Mouse (Mus musculus) right cerebral cortex, adult 2 months (tissue): Measurements from ENCODE around the gene Ephb2.

ENCODE experiments used
- DNase-seq, 2 experiments: peaks; one replicate each; pipeline ENCODE4 v3.0.0; 2021 to 2022; ENCODE audit warnings: low spot score in 2 of 2

Gene Ephb2

GRCm38 (mm10) chr4:136761713-136762380, 73.9 kb downstream of the Ephb2 start:
- DNase-seq = no peak

- no peak for DNase-seq
Measured at GRCm38 (mm10) chr4:136760882-136761281, 74.9 kb downstream of the Ephb2 start.

- DNase-seq = no peak
Measured at GRCm38 (mm10) chr4:136757096-136757495, 78.7 kb downstream of the Ephb2 start.

GRCm38 (mm10) chr4:136756486-136756885, 79.3 kb downstream of the Ephb2 start:
- no peak for DNase-seq

- peak; percentile 37 to 43 for DNase-seq
Measured at GRCm38 (mm10) chr4:136755364-136755811, 80.4 kb downstream of the Ephb2 start.

DNA sequence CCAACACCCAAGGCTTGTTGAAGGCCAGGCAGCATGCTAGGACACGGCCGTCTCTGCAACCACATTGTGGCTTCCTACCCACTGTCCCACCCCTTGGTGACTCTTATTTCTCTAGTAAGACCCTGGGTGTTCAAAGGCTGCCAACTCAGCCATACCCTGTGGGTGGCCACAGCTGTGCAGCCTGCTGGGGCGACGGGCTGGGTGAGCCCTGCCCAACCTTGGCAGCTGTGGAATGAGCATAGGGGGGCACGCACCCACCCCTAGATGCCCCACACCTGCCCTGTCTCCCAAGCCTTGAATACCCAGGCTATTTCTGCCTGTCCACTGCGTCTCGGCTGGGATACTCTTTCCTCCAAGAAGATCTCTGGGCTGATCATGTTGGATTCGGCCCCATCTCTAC, 81.5 kb downstream of the Ephb2 start:
- no peak for DNase-seq

DNA sequence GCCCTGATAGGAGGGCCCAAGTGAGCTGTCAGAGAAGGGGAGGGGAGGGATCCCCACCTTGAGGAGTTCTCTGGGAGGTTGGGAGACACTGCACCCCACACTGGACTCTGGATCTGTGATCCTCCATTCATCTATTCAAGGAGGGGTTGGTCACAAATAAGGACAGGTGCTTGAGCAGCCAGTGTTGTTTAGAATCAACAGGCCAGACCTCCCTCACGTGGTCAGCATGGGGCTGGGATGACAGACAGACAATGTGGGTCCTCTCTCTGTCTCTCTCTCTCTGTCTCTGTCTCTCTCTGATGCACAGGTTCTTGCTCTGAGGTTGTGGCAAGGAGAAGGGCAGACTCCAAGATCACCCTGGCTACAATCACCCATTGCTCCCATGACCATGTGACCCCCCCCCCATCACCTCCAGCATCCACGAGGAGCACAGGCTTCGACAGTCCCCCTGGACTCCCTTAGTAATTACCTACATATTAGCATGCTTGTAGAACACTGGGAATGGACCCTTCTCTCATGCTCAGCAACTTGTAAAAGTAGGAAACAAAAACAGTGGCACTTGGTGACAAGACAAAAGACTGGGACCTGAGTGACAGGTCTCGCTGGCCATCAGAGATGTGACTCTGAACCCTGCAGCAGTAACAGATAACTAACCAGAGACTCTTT, 84.3 kb downstream of the Ephb2 start:
- DNase-seq = no peak

DNA sequence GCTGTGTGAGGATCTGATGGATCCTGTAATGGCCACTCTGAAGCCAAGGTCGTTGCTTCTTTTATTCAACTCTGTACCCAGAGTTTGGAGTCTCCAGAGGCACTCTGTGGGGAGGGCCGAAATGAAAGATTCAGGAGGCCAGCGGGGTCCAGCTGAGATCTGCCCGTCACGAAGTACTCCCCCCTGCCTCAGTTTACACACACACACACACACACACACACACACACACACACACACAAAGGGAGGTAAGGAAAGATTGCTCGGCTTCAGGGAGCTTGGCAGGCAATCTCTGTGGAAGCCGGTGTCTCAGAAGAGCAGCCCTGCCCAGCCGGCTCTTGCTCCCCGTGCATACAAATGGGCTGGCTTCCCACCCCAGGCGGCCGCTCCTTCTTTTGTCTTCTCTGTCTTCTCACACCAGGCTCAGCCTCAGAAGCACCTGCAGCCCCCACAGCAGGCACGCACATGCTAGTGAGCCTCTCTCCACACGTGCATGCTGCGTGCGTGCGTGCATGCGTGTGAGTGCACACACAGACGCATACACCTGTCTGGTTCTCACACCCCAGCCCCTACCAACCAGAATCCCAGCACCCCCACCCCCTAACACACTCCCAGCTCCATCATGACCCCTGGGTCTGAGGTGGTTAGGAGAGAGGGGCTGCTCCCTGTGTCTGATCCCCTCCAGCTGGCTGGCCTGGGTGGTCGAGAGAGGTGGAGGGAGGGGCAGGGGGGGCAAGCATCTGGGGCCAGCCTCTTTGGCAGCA, 85.0 kb downstream of the Ephb2 start:
- no peak for DNase-seq

GRCm38 (mm10) chr4:136749851-136750577, 85.8 kb downstream of the Ephb2 start:
- DNase-seq = peak; percentile 40 to 45

DNA sequence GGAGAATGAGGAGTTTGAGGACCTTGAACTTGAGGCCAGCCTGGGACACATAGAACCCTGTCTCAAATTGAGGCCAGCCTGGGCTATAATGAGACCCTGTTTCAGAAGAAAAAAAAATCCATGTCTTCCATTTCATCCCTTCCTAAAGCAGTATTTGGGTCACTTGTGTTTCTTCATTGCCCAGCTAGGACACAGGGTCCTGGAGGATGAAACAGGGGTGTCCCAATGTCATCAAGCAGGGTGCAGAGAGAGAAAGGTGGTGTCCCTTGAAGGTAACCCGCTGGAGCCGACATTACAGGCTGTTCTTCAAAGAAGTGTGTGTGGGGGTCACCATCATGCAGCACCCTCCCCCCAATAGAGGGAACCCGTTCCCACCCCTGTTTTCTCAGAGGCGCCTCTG, 86.4 kb downstream of the Ephb2 start:
- DNase-seq = no peak

- no peak for DNase-seq
Measured at GRCm38 (mm10) chr4:136748842-136749392, 86.9 kb downstream of the Ephb2 start.

DNA sequence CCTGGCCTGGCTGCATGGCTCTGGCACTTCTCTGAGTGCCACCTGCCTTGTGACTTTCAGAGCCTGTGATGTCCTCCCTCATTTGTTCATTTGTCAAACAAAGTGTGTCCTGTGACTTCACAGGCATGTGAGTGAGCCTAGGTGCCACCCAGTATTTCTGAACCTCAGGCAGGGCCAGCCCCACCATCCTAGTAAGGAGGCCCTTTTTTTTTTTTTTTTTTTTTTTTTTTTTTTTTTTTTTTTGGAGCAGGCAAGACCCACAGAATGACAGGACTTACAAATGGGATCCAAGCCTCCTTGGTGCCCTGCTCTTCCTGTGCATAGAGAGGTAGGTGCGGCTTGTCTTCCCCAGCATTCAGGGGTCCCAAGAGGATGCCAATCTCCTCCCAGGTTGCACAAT, 89.3 kb downstream of the Ephb2 start:
- DNase-seq = no peak

DNA sequence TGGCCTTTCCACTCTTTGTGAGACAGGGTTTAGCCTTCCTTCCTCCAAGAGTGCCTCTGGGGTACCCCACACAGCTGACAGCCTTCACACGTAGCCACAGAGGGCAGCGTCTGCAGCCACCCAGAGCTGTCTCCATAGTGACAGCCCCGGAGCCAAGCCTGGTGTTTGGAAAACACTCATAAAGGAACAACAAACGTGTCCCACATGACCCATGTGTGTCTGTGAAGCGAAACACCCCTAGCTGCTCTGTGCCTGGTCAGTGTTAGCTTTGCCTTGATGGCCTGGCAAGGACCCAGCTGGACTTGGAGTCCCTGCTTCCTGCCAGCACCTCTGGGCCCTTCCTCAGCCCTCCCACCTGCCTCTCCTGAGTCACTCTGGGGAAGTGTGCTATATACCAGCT, 93.1 kb downstream of the Ephb2 start:
- DNase-seq = no peak

GRCm38 (mm10) chr4:136741840-136742239, 93.9 kb downstream of the Ephb2 start:
- DNase-seq = peak; percentile 87 to 90

DNA sequence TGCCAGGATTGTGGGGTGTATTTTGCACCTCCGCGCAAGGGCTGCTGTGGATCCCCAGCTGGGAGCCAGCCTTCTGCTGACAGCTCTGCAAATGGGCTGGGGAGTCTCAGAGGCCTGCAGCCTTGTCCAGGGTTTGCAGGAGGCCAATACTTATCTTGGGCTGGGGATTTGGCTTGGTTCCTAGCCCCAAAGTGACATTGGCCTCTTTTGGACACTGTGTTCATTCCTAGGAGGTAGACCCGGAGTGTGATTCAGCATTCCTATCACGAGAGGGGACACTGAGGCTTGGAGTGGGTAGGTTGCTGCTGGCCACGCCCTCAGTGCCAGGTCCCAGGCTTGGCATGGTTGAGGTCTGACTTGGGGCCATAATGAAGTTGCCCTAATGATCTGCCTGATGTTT, 94.8 kb downstream of the Ephb2 start:
- DNase-seq = no peak

DNA sequence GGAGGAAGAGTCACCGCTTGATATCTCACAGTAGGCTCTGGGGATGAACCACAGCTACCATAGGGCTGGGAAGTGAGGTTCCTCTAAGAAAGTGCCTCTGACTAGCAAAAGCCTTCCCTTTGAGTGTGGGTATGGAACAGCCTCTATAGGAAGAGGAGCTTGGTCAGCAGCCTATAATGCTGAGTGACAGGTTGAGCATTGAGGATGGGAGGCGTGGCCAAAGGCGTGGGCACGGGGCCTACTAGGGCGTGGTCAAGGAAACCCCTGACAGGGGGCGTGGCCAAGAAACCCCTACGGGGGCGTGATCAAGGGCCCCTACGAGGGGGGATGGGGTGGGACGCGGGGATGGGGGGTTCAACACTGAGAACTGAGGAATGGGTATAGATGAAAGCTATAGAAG, 96.6 kb downstream of the Ephb2 start:
- no peak for DNase-seq

DNA sequence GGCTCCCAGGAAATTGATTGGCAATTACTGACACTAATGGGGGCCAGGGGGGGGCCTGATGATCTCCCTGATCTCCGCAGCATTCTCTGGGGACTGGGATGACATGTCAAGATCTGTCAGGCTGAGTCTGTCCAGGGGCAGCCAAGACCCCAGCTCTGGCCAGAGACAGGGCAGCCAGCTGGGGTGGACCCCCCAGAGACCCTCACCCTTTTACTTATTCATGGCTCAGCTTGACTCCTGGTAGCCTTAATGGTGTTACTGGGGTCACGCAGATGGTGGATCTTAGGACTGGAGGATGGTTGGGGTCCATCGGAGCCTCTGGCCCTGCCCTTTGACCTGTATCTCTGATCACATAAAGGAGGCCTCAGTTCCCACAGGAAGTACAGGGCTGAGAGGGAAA, 97.5 kb downstream of the Ephb2 start:
- DNase-seq = no peak

GRCm38 (mm10) chr4:136735856-136736255, 99.9 kb downstream of the Ephb2 start:
- DNase-seq = no peak

DNA sequence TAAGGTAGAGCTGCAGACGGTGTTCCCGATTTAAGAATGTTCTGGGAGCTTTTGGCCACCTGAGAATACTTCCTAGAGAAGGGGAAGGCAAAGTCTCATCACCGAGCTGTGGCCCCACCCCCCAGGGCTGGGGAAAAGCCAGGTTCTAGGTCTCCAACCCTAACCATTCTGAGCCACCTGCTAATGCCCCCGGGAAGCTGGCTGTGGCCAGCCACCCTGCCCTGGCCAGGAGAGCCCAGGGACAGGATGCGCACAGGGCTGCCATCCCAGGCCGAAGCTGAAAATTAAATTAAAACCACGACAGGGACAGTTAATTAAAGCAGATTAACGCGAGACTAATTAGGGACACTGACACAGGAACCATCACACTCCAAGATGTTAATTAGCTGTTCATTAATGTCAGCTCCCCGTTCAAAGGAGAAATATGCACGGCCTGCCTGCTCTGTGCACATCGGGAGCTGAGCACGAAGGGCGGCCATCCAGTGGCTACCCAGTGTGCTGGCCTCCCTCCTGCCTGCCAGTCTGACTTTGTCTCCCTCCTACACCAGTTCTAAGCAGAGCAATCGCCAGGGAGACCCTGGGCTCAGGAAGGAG, 101.5 kb downstream of the Ephb2 start:
- no peak for DNase-seq

GRCm38 (mm10) chr4:136733217-136733865, 102.4 kb downstream of the Ephb2 start:
- no peak for DNase-seq
